Mouse (Mus musculus): ENCODE results near the gene Prodh2.

DNA sequence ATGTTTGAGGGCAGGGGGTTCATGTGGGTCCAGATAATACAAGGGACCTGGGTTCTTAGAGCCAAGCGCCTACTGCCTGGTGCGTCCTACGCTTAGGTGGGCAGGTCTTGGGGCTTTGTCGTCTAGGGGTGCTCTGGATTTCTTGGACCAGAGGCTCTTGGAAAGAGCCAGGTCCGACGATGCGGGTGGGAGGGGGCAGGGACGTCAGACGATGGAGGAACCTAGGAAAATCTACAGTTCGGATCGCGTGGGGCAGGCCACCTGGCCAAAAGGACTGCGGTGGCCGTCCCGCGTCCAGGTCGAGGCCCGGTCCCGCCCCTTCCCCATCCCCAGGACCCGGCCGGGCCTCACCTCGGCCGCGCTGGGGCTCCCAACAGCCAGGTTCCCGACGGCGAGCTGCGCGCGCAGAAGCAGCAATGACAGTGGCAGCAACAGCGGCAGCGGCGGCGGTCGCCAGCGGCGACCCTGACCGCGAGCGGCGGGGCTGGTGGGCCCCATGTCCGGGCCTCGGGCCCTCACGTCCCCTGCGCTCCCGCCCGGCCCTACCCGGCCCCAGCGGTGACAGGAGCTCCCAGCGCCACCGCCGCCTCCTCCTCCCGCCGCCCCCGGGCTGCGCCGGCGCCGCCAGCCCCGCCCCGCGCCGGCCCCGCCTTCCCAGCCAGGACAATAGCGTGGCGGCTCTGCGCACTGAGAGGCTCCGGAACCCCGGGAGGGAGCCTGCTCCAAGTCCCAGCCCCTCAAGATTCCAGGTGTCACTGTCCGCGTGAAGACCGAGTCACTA lies 48.3 kb upstream of the Prodh2 start, which contains the start of gene Aplp1:
- no peak for TF ChIP-seq CTCF (IDR thresholded peaks at IDR 0.05; ENCODE audit: low read depth)
- no peak for TF ChIP-seq EP300 (IDR thresholded peaks at IDR 0.05; ENCODE audit: low read depth)
